Mouse (Mus musculus): Measurements from ENCODE around the gene Mospd3. TPM values are rescaled to one million over a fixed set of nuclear protein-coding genes. Genes with fewer than 3 reads are reported as not detected.
"Not testable (repeated sequence)": the region's sequence is repeated elsewhere in the genome, so short reads cannot be mapped to it uniquely, and the experiment has no call there.

Gene Mospd3
- polyA plus RNA-seq, 1 experiment, result 46.1 TPM

GRCm38 (mm10) chr5:137623937-137624530 lies 23.2 kb upstream of the Mospd3 start:
- DNase-seq (ENCODE audit: extremely low spot score in 1 of 2, low spot score in 1 of 2), result no peak

DNA sequence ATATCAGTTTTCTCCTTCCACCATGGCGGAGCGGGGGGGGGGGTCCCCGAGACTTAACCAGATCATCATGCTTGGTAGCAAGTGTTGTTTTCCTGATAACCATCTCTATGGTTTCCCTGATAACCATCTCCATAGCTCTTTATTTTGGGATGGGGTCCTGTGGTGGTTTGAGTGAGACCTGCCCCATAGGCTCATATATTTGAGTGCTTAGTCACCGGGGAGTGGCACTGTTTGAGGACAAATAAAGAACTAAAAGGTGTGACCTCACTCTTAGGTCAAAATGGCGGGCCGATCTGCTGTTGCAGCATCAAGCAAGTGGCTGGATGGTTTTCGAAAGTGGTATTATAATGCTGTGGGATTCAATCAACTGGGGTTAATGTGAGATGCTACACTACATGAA lies 14.5 kb upstream of the Mospd3 start:
- no peak for DNase-seq (ENCODE audit: extremely low spot score in 1 of 2, low spot score in 1 of 2)

DNA sequence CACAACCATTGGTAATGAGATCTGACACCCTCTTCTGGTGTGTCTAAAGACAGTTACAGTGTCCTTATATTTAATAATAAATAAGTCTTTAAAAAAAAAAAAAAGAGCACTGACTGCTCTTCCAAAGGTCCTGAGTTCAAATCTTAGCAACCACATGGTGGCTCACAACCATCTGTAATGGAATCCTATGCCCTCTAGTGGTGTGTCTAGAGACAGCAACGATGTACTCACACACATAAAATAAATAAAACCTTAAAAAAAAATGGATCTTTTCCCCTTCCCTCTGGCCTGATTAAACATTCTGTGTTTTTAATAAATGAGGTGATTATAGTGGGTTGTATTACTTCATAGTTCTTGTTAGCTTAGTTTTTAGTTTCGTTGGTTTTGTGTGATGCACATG lies 14.1 kb upstream of the Mospd3 start:
- DNase-seq (ENCODE audit: extremely low spot score in 1 of 2, low spot score in 1 of 2), result not testable (repeated sequence)

DNA sequence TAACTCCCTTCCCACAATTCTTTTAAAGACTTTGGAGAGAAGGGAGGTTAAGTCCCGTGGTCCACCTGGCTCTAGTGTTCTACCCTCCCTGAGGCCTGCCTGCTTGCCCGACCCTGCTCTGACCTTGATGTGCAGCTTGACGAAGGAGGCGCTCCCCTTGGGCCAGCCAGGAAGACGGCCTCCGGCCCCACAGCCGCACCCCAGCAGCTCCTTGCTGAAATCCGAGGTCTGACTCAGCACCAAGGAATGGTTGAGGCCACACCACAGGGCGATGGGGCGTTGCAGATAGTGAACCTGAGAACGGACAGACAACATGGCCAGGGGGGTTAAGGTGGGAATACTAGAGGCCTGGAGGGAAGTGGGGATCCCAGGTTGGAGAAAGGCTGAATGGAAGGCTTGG lies 12.7 kb upstream of the Mospd3 start, which contains the start of gene Pcolce:
Gene Pcolce, minus strand, starts transcription at position 235 of the 400 bp plus-strand sequence.
- no peak for DNase-seq (ENCODE audit: extremely low spot score in 1 of 2, low spot score in 1 of 2)

- no peak for DNase-seq (ENCODE audit: extremely low spot score in 1 of 2, low spot score in 1 of 2)
Observed at GRCm38 (mm10) chr5:137613076-137613475, 12.2 kb upstream of the Mospd3 start.

- DNase-seq (ENCODE audit: extremely low spot score in 1 of 2, low spot score in 1 of 2), result no peak
Observed at GRCm38 (mm10) chr5:137611245-137611602, 10.4 kb upstream of the Mospd3 start.

GRCm38 (mm10) chr5:137610548-137611244 lies 9.8 kb upstream of the Mospd3 start:
- DNase-seq (ENCODE audit: extremely low spot score in 1 of 2, low spot score in 1 of 2), result no peak

DNA sequence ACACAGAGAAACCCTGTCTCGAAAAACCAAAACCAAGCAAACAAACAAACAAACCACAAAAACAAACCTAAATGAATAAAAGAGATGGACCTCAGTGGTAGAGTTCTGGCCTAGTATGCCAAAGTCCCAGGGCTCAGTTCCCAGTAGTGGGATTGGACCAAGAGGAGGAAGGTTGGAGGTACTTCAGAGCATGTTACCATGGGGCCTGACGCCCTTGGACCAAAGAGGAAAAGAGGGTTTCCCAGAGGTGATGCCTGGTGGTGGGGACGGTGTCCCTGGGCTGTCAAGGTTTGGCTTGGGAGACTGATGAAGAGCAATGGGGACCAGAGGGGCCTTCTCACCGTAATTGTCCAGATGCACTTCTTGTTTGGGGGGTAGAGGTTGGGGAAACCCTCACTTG lies 9.2 kb upstream of the Mospd3 start:
- DNase-seq (ENCODE audit: extremely low spot score in 1 of 2, low spot score in 1 of 2), result no peak

GRCm38 (mm10) chr5:137609292-137609691 lies 8.4 kb upstream of the Mospd3 start:
- no peak for DNase-seq (ENCODE audit: extremely low spot score in 1 of 2, low spot score in 1 of 2)

- DNase-seq (ENCODE audit: extremely low spot score in 1 of 2, low spot score in 1 of 2), result no peak
Observed at GRCm38 (mm10) chr5:137608654-137609190, 7.9 kb upstream of the Mospd3 start.

DNA sequence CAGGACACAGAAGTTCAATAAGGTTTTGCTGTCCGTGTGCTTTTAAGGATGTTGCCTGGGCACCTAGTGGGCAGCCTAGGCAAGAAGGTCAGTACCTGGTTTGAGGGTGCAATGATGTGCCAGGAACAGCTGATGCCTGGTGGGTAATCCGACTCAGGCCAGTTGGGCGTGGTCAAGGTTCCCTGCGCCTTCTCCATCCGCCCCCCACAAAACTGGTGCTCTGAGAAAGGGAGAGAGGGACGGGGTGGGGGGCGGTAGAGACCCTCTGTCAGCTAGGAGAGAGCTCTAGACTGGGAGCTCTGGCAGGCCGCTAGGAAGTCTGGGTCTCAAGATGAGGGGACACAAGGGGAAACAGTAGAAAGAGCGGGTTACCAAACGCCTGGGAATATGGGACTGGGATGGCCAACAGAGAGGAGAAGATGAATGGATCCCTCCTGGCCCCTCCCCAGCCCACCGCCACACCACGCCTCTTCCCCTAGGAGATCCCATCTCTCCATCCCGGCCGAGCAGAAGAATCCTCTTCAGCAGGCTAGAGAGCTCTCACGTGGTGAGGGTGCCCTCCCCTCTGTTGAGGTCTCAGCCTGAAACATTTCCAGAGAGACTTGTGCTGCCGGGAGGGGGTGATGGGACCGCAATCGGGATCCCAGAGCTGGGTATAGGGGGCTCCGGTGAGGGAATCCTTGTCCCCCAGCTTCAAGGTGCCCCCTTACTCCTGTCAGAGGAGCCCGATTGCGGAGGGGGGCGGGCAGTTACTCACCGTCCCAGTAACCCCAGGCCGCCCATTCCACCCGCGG lies 7.2 kb upstream of the Mospd3 start:
- DNase-seq (ENCODE audit: extremely low spot score in 1 of 2, low spot score in 1 of 2), result no peak

GRCm38 (mm10) chr5:137601365-137601729 lies 489 bp upstream of the Mospd3 start:
- no peak for DNase-seq (ENCODE audit: extremely low spot score in 1 of 2, low spot score in 1 of 2)

DNA sequence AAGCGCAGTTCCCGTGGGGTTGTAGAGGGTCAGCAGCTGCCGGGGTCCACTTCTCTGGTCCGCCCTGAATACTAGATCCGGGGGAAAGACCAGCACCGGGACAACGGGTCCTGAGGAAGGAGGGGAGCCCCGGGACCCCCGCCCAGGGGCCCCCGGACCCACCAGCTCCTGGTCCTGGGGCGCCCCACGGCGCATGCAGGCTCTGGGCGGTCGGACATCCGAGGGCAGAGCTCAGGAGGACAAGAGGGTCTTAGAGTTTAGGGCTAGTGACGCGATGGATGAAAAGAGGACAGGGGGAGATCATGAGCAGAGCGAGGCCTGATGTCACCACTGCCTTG lies 608 bp downstream of the Mospd3 start:
- no peak for DNase-seq (ENCODE audit: extremely low spot score in 1 of 2, low spot score in 1 of 2)

- DNase-seq (ENCODE audit: extremely low spot score in 1 of 2, low spot score in 1 of 2), result no peak
Observed at GRCm38 (mm10) chr5:137599600-137599999, 1.3 kb downstream of the Mospd3 start.

GRCm38 (mm10) chr5:137598100-137598826 lies 2.6 kb downstream of the Mospd3 start:
- no peak for DNase-seq (ENCODE audit: extremely low spot score in 1 of 2, low spot score in 1 of 2)

- DNase-seq (ENCODE audit: extremely low spot score in 1 of 2, low spot score in 1 of 2), result no peak
Observed at GRCm38 (mm10) chr5:137597625-137598024, 3.2 kb downstream of the Mospd3 start.

GRCm38 (mm10) chr5:137596601-137597261 lies 4.1 kb downstream of the Mospd3 start:
- DNase-seq (ENCODE audit: extremely low spot score in 1 of 2, low spot score in 1 of 2), result no peak

DNA sequence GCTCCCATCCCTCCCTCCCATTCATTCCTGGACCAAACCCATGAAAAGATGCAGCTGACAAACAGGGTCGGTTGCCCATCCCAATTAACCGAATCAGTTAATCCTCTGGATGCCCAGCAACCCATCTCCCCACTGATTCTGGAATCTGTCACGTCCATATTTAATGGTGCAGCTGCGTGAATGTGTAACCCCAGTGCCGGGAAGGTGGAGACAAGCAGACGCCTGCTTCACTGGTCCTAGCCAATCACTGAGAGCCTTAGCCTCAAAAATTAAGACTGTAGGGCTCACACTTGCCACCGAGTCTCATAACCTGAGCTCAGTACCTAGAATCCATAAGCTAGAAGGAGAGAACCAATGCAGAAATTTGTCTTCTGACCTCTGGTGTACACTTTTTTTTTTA lies 4.9 kb downstream of the Mospd3 start:
- no peak for DNase-seq (ENCODE audit: extremely low spot score in 1 of 2, low spot score in 1 of 2)

DNA sequence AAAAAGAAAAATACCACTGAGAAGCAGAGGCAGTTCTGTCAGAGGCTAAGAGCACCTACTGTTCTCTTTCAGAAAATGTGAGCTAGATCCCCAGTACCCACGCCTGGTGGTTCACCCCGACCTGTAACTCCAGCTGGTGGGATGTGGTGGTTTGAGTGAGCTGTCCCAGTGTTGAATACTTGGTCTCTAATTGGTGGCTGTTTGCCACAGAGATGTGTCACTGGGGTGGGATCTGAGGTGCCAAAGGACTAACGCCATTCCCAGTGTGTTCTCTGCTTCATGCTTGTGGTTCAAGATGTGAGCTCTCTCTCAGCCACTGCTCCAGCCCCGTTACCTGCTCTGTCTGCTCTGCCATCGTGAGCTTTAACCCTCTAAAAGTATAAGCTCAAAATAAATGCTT lies 10.4 kb downstream of the Mospd3 start:
- DNase-seq (ENCODE audit: extremely low spot score in 1 of 2, low spot score in 1 of 2), result no peak

DNA sequence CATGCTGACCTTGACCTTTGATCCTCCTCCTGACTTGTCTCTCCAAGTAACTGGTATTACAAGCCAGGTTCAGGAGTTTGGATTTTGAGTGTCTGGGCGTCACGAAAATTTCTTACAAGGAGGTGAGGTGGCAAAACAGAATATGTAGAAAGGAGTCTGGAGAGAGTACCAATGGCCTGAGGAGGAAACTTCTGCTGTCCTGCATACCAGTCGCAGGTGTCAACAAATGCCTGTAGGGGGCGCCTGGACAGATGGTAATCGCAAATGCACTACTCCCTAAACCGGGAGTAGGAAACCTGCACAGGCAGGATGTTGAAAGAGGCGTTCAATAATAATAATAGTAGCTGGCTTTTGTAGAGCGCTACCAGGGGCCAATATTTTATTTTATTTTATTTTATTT lies 15.9 kb downstream of the Mospd3 start:
- DNase-seq (ENCODE audit: extremely low spot score in 1 of 2, low spot score in 1 of 2), result peak in 1 of 2 experiments; percentile 80

All from frontal cortex, adult 2 months (tissue).